Mouse (Mus musculus) lung, postnatal 14 days (tissue): Measurements from ENCODE around the gene Rbp1.

Source experiments
- DNase-seq: peaks from one replicate; pipeline ENCODE4 v3.0.0; 2021

The Rbp1 gene

GRCm38 (mm10) chr9:98425351-98425880 lies 2.7 kb downstream of the Rbp1 start:
- no peak for DNase-seq

GRCm38 (mm10) chr9:98427906-98428517 lies 5.3 kb downstream of the Rbp1 start:
- DNase-seq: no peak

GRCm38 (mm10) chr9:98428783-98429182 lies 6.0 kb downstream of the Rbp1 start:
- peak; percentile 61 for DNase-seq

GRCm38 (mm10) chr9:98429806-98430205 lies 7.0 kb downstream of the Rbp1 start:
- DNase-seq: peak; percentile 25

- DNase-seq: no peak
These were observed 7.8 kb downstream of the Rbp1 start for GRCm38 (mm10) chr9:98430528-98430927.

- no peak for DNase-seq
These were observed 10.3 kb downstream of the Rbp1 start for GRCm38 (mm10) chr9:98433021-98433420.

GRCm38 (mm10) chr9:98433956-98434588 lies 11.3 kb downstream of the Rbp1 start:
- no peak for DNase-seq

- DNase-seq: no peak
These were observed 15.1 kb downstream of the Rbp1 start for GRCm38 (mm10) chr9:98437819-98438218.

- no peak for DNase-seq
These were observed 16.3 kb downstream of the Rbp1 start for GRCm38 (mm10) chr9:98439091-98439490.

- peak; percentile 50 for DNase-seq
These were observed 19.9 kb downstream of the Rbp1 start for GRCm38 (mm10) chr9:98442638-98443037.

GRCm38 (mm10) chr9:98445359-98446149 lies 22.8 kb downstream of the Rbp1 start:
- no peak for DNase-seq

GRCm38 (mm10) chr9:98450976-98451375 lies 28.2 kb downstream of the Rbp1 start:
- no peak for DNase-seq

- DNase-seq: no peak
These were observed 43.9 kb downstream of the Rbp1 start for GRCm38 (mm10) chr9:98466709-98467108.

- DNase-seq: no peak
These were observed 57.5 kb downstream of the Rbp1 start for GRCm38 (mm10) chr9:98480172-98480749.

GRCm38 (mm10) chr9:98482256-98482655 lies 59.5 kb downstream of the Rbp1 start:
- DNase-seq: no peak

GRCm38 (mm10) chr9:98485020-98485419 lies 62.3 kb downstream of the Rbp1 start:
- no peak for DNase-seq

- no peak for DNase-seq
These were observed 63.1 kb downstream of the Rbp1 start, which contains the start of gene Rbp2 for GRCm38 (mm10) chr9:98485815-98486214. Gene Rbp2 (plus strand): TSS chr9:98486115.

- peak; percentile 71 for DNase-seq
These were observed 64.5 kb downstream of the Rbp1 start for GRCm38 (mm10) chr9:98487273-98487672.

GRCm38 (mm10) chr9:98489532-98489931 lies 66.8 kb downstream of the Rbp1 start:
- DNase-seq: no peak

- DNase-seq: no peak
These were observed 67.4 kb downstream of the Rbp1 start for GRCm38 (mm10) chr9:98490128-98490527.

GRCm38 (mm10) chr9:98491071-98491470 lies 68.3 kb downstream of the Rbp1 start:
- DNase-seq: no peak

- no peak for DNase-seq
These were observed 69.5 kb downstream of the Rbp1 start for GRCm38 (mm10) chr9:98492212-98492611.

GRCm38 (mm10) chr9:98492821-98493220 lies 70.1 kb downstream of the Rbp1 start:
- DNase-seq: no peak
